Mouse (Mus musculus) intestine, embryonic 16.5 days (tissue): ENCODE data around the gene Vmac. TPM values are rescaled to one million over a fixed set of nuclear protein-coding genes. Genes with fewer than 3 reads are reported as not detected.

ENCODE experiments used
- ATAC-seq: fragments of 200-750 bp; cut with Nextera tagmentation; 2 replicates; pipeline ENCODE4 v1.8.0; 2017; ENCODE audit warnings: moderate TSS enrichment, moderate library complexity
- H3K27ac ChIP-seq: fragments of 300-500 bp; sonication (generic); 2 replicates; pipeline ENCODE4 v1.5.1; 2014; ENCODE audit warnings: mild to moderate bottlenecking, low read length
- H3K27me3 ChIP-seq: fragments of 300-500 bp; sonication (generic); replicated peaks from 2 replicates; pipeline ENCODE4 v1.6.1; 2014; ENCODE audit warnings: low read length, control low read depth, mixed read lengths; ENCODE audit not compliant: control insufficient read depth, insufficient read depth
- H3K36me3 ChIP-seq: fragments of 300-500 bp; sonication (generic); 2 replicates; pipeline ENCODE4 v1.6.1; 2014; ENCODE audit warnings: low read length, control low read depth; ENCODE audit not compliant: control insufficient read depth, insufficient read depth
- H3K4me1 ChIP-seq: fragments of 300-500 bp; sonication (generic); 2 replicates; pipeline ENCODE4 v1.6.1; 2014; ENCODE audit warnings: low read length, control low read depth, mixed read lengths; ENCODE audit not compliant: control insufficient read depth, insufficient read depth
- H3K4me2 ChIP-seq: fragments of 300-500 bp; sonication (generic); 2 replicates; pipeline ENCODE4 v1.6.1; 2014; ENCODE audit warnings: low read depth, low read length, control low read depth
- H3K4me3 ChIP-seq: fragments of 300-500 bp; sonication (generic); 2 replicates; pipeline ENCODE4 v1.5.1; 2014; ENCODE audit warnings: mild to moderate bottlenecking, low read length
- H3K9ac ChIP-seq: fragments of 300-500 bp; sonication (generic); 2 replicates; pipeline ENCODE4 v1.6.1; 2014; ENCODE audit warnings: low read depth, low read length
- H3K9me3 ChIP-seq: fragments of 300-500 bp; sonication (generic); 2 replicates; pipeline ENCODE4 v1.6.1; 2016; ENCODE audit warnings: low read length, control low read depth; ENCODE audit not compliant: control insufficient read depth
- WGBS: fragments of 180-500 bp; shearing (Covaris S2); extraction: QIAGEN DNeasy Blood & Tissue Kit; methylation state at CpG from one replicate; pipeline ENCODE4 v1.1.7; 2014; 5-methylcytosine and 5-hydroxymethylcytosine counted together
- polyA plus RNA-seq: library from polyadenylated mRNA; unstranded; fragments of >200 nt; fragmentation: Nextera tagmentation; extraction: Ambion mirVana; gene quantifications from 2 replicates; pipeline ENCODE4 v1.2.1, GENCODE M21; 2015

The Vmac gene
- polyA plus RNA-seq, 1 experiment from 2014 or later = 16.6 TPM

DNA sequence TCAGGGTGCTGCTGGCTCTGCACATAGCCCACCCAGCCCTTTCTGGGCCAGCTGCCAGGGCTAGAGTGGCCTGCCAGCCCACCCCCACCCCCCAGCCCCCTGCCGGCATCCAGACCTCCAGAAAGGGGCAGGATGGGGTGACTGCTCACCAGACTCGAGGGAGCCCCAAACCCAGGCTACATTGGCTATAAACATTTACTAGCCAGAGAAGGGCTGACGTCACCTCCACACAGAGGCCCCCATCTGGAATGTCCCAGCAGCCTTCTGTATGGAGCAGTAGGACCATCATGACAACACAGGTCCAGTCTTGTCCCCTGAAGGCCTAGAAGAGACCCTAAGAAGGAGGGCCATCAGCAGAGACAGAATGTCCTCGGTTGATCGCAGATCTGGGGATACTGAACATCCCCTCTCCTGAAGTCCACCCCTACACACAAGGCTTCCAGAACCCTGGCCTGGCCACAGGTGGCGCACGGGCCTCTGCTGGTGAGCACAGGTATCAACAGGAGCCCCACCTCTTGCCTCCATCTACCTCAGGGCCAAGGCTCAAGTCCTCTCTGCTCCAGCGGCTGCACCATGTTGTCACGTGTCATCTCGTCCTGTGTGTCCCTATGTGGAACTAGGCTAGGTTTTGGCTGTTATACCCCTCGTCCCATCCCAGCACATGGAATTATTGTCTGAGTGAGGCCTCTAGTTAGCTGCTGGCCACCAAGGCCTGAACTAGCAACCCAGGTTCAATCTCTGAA, 5.8 kb upstream of the Vmac start:
- peaks cover 34% of the 10 kb centered on the region for H3K4me1 ChIP-seq
- ATAC-seq = no peak
- WGBS = 76% methylated on average over 11 of the region's 11 CpGs
- no peak overlapping the region for H3K27ac ChIP-seq
- H3K36me3 ChIP-seq = peaks cover 20% of the 10 kb centered on the region
- no peaks in the 10 kb centered on the region for H3K27me3 ChIP-seq
- no peak overlapping the region for H3K4me2 ChIP-seq
- H3K9me3 ChIP-seq = no peaks in the 10 kb centered on the region
- no peak overlapping the region for H3K4me3 ChIP-seq
- H3K9ac ChIP-seq = 0 out of 2 replicates have a peak overlapping the region, but pooled peaks have one; percentile 4

GRCm38 (mm10) chr17:56722441-56722840, 4.6 kb upstream of the Vmac start:
- H3K9ac ChIP-seq = no peak overlapping the region
- H3K27ac ChIP-seq = no peak overlapping the region
- H3K4me2 ChIP-seq = no peak overlapping the region
- no peaks in the 10 kb centered on the region for H3K27me3 ChIP-seq
- peaks cover 24% of the 10 kb centered on the region for H3K4me1 ChIP-seq
- WGBS = 44% methylated on average over 5 of the region's 5 CpGs
- H3K9me3 ChIP-seq = no peaks in the 10 kb centered on the region
- H3K4me3 ChIP-seq = no peak overlapping the region
- H3K36me3 ChIP-seq = peaks cover 20% of the 10 kb centered on the region
- ATAC-seq = no peak

GRCm38 (mm10) chr17:56716655-56717362, 1.0 kb downstream of the Vmac start:
- Histone ChIP-seq H3K4me1 (peaks cover 20% of the 10 kb centered on the region), H3K36me3 (0 out of 2 replicates have a peak, but pooled peaks cover 4% of the 10 kb centered on the region), H3K27me3 (no peaks in the 10 kb centered on the region), H3K4me3 (peak overlapping the region; percentile 74), H3K27ac (peak overlapping the region; percentile 77), H3K4me2 (peak overlapping the region; percentile 80), H3K9me3 (no peaks in the 10 kb centered on the region), H3K9ac (peak overlapping the region; percentile 88)
- under 1% methylated on average over 54 of the region's 55 CpGs for WGBS
- ATAC-seq = peak; percentile 92

- 0 out of 2 replicates have a peak, but pooled peaks have one; percentile 0 for ATAC-seq
Measured at GRCm38 (mm10) chr17:56715914-56716654, 1.7 kb downstream of the Vmac start.

GRCm38 (mm10) chr17:56715360-56715759, 2.5 kb downstream of the Vmac start:
- no peaks in the 10 kb centered on the region for H3K27me3 ChIP-seq
- ATAC-seq = no peak
- H3K36me3 ChIP-seq = peaks cover 7% of the 10 kb centered on the region; the same call in 1 of the 2 replicates
- peaks cover 20% of the 10 kb centered on the region for H3K4me1 ChIP-seq
- no peaks in the 10 kb centered on the region for H3K9me3 ChIP-seq
- H3K9ac ChIP-seq = peak overlapping the region; percentile 83
- 62% methylated on average over 11 of the region's 11 CpGs for WGBS
- no peak overlapping the region for H3K4me2 ChIP-seq
- H3K27ac ChIP-seq = no peak overlapping the region
- no peak overlapping the region for H3K4me3 ChIP-seq

More at GRCm38 (mm10) chr17:56715914-56716654, 1.7 kb downstream of the Vmac start:
- peak overlapping the region; percentile 83 for H3K9ac ChIP-seq
- peak overlapping the region; percentile 74 for H3K4me3 ChIP-seq
- H3K27ac ChIP-seq = peak overlapping the region; percentile 77
- no peaks in the 10 kb centered on the region for H3K9me3 ChIP-seq
- H3K4me1 ChIP-seq = peaks cover 20% of the 10 kb centered on the region
- H3K27me3 ChIP-seq = no peaks in the 10 kb centered on the region
- peak overlapping the region; percentile 80 for H3K4me2 ChIP-seq
- 21% methylated on average over 22 of the region's 22 CpGs for WGBS
- peaks cover 5% of the 10 kb centered on the region; the same call in 1 of the 2 replicates for H3K36me3 ChIP-seq

DNA sequence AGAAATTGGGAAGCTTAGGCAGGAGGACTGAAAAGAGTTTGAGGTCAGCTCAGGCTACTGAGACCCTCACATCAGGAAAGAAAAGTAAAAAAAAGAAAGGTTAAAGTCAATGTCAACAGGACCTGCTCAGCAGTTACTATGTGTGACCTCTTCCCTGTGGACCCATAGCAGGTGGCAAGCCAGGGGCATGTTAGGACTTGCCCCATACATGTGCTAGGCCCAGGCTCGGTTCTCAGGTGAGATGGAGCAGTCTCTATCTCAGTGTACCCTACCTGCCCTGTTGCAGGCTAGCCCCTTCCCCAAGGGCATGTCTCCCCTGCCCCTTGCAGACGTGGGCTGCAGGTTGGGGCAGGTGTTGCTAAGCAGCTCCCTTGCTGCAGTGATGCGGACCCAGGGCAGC, 8.1 kb downstream of the Vmac start:
- no peaks in the 10 kb centered on the region for H3K9me3 ChIP-seq
- H3K27ac ChIP-seq = no peak overlapping the region
- no peak overlapping the region for H3K9ac ChIP-seq
- no peak overlapping the region for H3K4me2 ChIP-seq
- 87% methylated on average over 3 of the region's 3 CpGs for WGBS
- H3K36me3 ChIP-seq = peaks cover 42% of the 10 kb centered on the region
- H3K4me3 ChIP-seq = no peak overlapping the region
- H3K4me1 ChIP-seq = no peaks in the 10 kb centered on the region
- H3K27me3 ChIP-seq = no peaks in the 10 kb centered on the region
- ATAC-seq = no peak

- ATAC-seq = no peak
- 82% methylated on average over 4 of the region's 4 CpGs for WGBS
- no peak overlapping the region for H3K4me2 ChIP-seq
Measured at GRCm38 (mm10) chr17:56708692-56709091, 9.1 kb downstream of the Vmac start.

GRCm38 (mm10) chr17:56706515-56706914, 11.3 kb downstream of the Vmac start:
- Histone ChIP-seq H3K36me3 (peaks cover 55% of the 10 kb centered on the region), H3K4me1 (no peaks in the 10 kb centered on the region), H3K27me3 (no peaks in the 10 kb centered on the region), H3K27ac (no peak overlapping the region), H3K4me3 (no peak overlapping the region), H3K9ac (no peak overlapping the region), H3K4me2 (no peak overlapping the region), H3K9me3 (no peaks in the 10 kb centered on the region)
- WGBS = 89% methylated on average over 1 of the region's 1 CpGs
- ATAC-seq = no peak

More at GRCm38 (mm10) chr17:56708692-56709091, 9.1 kb downstream of the Vmac start:
- Histone ChIP-seq H3K4me1 (no peaks in the 10 kb centered on the region), H3K36me3 (peaks cover 47% of the 10 kb centered on the region), H3K27me3 (no peaks in the 10 kb centered on the region), H3K9me3 (no peaks in the 10 kb centered on the region), H3K9ac (no peak overlapping the region), H3K27ac (no peak overlapping the region), H3K4me3 (no peak overlapping the region)

DNA sequence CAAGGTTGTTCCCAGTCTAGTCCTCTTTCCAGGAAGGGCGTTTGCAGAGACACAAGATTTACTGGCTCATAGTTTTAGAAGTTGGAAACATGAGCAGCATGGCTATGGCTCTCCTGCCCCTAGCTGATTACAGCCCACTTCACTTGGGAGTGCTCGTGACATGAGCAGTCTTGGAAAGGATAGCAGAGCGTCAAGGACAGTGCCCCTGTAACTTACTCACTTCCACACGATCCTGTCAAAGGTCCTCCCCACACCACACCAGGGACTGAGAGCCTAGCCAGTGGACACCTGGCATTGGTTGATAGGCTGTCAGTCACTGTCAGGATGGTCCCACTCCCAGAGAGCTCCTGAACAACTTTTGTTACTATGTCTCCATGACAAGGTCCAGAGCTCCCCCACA, 14.8 kb downstream of the Vmac start:
- Histone ChIP-seq H3K4me1 (no peaks in the 10 kb centered on the region), H3K36me3 (peaks cover 53% of the 10 kb centered on the region), H3K4me3 (no peak overlapping the region), H3K9ac (no peak overlapping the region), H3K27me3 (no peaks in the 10 kb centered on the region), H3K4me2 (no peak overlapping the region), H3K27ac (no peak overlapping the region), H3K9me3 (no peaks in the 10 kb centered on the region)
- ATAC-seq = no peak
- WGBS = 84% methylated on average over 4 of the region's 4 CpGs
